Mouse (Mus musculus) gastrocnemius, postnatal 10 days (tissue): ENCODE data around the gene Pdcd7. TPM values are rescaled to one million over a fixed set of nuclear protein-coding genes. Genes with fewer than 3 reads are reported as not detected.

Source experiments
- DNase-seq: peaks from one replicate; pipeline ENCODE4 v3.0.0; 2021; ENCODE audit warnings: mixed read lengths
- total RNA-seq, 2 experiments: library from RNA; stranded (reverse); gene quantifications; 2 replicates each; pipeline ENCODE4 v1.2.3; 2021

The Pdcd7 gene
- total RNA-seq, 2 experiments from 2014 or later: 11.2 to 13.9 TPM

DNA sequence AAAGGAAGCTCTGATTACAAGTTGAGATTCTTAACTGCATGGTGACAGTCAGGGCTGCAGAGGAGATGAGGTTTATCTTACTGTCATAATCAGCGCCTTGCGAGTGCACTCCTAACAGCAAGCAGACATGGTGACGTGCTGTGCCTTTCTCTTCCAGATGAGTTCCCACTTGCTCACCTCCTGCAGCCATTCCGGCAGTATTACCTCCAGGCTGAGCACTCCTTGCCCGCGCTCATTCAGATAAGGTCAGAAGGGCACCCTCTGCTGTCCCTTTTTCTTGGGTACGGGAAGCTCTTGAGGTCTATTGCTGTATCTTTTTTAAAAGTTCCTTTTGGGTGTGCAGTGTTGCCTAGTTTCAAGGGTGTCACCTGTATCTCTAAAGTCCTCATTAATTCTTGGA lies 10.7 kb downstream of the Pdcd7 start:
- DNase-seq: no peak

GRCm38 (mm10) chr9:65356971-65357370 lies 11.1 kb downstream of the Pdcd7 start:
- DNase-seq: no peak

DNA sequence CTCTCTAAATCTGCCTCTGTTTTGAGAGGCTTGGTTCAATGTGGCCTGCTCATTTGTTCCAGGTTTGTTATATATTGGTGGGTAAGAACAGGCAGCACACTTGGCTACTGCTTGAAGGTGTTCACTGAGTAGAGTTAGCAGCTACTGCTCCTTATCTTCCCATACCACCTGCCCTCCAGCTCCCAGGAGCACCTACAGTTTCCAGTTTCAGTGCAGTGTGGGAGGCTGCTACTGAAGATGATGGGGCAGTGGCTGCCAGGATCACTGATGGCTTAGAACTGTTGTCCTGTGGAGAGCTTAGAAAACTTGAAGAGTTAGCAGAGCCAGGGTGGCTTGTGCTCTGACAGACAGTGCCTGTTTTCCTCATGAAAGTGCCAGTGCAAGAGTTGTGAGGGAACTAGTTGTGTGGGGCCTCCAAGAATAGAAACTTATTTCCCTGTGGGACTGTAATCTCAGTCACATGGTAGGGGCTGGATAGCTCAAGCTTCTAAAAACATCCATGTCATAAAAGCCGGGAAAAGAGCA lies 13.1 kb downstream of the Pdcd7 start:
- no peak for DNase-seq

DNA sequence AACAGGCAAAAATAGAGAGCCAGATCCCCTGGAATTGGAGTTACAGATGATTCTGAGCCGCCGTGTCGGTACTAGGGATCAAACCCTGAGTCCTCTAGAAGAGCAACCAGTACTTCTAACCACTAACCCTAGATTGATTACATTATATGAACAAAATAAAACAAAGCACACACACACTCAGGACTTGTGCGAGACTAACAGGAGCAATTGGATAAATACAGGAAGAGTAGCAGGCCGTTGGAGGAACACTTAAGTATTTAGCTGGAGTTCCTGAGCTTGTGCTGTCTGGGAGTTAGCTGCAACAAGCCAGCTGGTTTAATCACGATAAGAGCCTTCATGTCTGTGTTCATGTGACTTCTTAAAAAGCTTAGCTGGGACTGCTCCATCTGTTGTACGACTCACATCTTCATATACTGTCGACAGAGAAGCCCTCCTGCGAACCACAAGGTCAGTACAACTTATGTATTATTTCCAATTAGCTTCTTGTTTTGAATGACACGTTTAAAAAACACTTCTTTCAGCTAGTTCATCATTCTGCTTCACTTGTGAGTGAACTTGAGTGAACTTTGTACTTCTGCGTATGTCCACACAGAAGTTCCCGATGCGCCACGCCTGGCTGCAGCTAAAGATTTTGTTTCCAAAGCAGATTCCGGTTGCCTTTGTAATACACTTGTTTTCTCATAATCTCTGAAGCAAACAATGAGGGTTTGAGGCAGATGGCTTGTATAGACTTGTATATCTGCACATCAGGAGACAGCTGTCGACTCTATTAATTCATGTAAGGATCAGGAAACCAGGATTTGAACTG lies 14.9 kb downstream of the Pdcd7 start, which contains the start of gene Ubap1l:
TSS of gene Ubap1l (plus strand) at position 401 of the 808 bp plus-strand sequence.
- DNase-seq: no peak

DNA sequence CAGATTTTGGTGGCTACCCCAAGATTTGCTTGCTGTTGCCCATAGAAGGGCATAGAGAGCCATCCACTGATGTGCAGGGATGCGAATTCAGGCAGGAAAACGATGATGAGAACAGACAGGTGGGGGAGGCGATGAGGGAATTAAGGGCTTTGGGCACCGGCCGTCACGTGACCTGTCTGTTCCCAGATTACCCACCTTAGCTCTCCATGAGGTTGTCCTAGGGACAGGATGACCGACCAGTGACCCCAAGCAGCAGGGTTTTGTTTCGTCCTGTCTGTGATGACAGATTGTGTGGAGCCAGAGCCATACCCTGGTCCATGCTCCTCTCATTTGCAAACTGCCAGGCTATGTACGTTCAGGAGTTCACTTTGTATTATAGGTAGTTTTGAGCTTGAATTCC lies 17.8 kb downstream of the Pdcd7 start:
- DNase-seq: no peak

DNA sequence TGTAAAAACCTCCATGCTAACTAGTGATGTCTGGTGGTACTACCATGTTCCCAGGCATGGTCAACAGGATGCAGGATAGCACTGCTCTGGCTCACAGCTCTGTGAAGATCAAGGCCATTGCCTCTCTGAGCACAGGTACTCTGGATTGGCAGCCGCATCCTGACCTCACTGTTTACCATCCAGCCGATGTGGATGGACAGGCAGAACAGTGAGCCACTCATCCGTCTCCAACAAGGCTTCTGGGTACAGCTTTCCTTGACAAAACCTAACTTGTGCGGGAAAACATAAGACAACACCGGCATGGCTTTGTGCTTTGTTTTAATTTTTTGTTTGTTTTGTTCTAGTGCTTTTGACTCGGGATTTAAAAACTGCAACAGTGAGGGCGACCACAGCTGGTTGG lies 19.8 kb downstream of the Pdcd7 start:
- DNase-seq: no peak

DNA sequence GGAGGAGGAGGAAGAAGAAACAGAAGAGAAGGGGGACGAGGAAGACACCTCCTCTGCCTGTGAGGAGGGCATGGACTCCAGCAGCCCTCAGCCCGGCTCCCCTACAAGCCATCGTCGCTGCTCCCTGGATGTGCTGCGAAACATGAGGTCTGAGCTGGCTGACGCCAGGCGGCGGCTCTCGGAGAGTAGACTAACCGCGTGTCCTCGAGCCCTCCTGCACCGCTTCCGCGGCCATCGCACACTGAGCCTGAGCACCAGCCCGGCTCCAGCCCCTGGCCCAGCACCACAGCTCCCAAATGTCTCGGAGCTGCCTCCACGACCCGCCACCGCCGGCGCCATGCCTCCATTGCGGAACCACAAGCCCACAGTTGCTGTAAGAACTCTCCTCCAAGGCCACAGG lies 25.9 kb downstream of the Pdcd7 start:
- DNase-seq: no peak

DNA sequence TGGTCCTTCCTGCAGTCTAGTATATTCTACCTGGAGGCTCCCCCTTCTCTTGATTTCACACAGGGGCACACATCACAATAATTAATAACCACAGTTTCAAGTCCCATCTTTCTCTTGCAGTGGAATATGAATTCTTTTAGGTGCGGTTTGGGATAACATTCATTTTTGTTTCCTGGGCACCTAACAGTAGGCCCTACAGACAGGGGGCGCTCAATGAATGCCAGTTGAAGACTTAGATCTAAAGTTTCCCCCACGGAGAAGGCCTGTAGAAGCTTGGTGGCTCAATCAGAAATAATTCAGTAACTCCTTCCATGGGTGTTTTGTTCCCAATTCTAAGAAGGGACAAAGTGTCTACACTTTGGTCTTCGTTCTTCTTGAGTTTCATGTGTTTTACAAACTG lies 26.5 kb downstream of the Pdcd7 start:
- peak; percentile 55 for DNase-seq

DNA sequence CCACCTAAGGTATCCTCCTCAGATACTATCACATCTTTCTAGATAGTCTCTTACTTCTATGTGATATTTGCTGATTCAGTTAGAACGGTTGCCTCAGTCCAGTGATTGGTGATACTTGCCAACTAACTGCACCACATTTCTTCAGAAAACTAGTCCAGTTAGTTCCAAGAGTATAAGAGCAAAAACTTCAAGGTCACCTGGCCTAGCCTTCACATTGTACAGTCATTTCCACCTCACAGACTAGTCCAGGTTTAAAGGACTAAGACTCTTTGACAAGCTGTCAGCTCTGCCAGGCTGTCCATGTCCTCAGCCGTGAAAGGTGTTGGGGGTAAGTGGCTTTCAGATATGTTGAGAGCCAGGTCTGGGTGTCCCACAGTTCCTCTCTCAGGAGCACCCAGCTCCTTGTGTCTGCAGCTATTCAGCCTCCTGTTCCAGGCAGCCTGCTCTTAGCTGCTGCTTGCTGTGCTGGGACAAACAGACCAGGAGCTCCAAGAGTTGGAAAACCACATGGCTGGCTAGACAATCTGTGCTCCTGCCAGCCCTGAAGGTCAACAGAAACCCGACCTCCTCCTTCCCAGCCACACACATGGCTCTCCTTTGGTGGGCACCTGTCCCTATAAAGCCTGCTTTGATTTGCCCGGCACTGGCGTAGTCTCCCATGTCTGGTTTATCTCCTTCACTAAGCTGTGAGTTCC lies 28.7 kb downstream of the Pdcd7 start:
- DNase-seq: no peak

GRCm38 (mm10) chr9:65375163-65375934 lies 29.4 kb downstream of the Pdcd7 start:
- DNase-seq: no peak

DNA sequence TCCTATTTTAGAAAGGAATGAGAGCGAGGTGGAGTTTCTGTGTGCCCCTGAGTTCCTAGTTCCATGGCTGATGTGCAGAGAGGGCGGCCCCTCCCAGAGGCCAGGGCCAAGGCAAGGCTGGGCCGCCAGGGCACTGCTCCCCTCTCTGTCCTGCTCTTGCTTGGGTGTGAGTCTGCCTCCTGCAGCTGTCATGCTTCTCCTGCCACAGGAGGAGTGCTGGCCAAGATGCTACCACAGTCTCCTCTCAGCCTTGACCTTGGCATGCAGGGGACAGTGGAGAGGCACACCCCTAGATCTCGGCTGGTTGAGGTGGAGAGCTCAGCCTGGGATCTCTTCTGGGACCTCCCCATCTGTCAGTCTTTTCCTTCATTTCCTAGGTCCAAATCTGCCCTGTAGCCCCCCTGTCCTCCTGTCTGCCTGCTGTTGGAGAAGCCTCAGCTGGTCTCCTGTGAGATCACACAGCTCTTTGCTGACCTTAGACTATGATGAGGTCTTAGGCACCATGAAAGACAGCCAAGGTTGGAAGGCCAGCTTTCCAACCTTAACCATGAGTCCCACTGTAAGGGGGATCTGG lies 35.2 kb downstream of the Pdcd7 start:
- no peak for DNase-seq

DNA sequence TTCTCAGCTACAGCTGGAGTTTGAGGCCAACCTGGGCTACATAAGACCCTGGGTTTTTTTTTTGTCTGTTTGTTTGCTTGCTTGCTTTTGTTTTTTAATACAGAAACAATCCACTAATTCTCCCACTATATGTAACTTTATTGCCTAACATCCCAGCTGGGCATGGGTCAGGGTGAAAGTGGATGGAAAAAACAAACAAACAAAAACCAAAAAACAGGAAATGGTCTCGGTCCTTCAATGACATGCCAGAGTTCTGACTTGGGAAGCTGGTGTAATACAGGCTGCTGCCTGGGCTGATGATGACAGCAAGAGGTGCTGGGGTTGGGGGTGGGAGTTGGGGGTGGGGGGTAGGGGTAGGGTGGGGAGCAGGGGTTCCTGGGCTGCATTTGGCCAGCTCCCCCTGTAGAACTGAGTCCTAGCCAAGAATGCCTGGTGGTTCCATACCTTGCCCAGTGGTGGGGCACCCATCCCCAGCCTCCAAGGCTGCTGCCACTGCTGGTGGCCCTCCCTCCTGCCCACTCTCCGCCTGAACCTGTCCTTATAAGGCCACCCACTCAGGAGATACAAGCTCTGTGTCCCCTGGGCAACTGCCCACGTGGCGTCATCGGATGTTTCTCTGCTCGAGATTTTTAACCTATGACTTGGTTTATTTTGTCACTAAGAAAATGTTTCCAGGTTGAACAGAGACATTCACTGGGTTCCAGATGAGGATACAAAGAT lies 36.3 kb downstream of the Pdcd7 start:
- DNase-seq: no peak

GRCm38 (mm10) chr9:65382751-65383097 lies 36.8 kb downstream of the Pdcd7 start:
- no peak for DNase-seq

DNA sequence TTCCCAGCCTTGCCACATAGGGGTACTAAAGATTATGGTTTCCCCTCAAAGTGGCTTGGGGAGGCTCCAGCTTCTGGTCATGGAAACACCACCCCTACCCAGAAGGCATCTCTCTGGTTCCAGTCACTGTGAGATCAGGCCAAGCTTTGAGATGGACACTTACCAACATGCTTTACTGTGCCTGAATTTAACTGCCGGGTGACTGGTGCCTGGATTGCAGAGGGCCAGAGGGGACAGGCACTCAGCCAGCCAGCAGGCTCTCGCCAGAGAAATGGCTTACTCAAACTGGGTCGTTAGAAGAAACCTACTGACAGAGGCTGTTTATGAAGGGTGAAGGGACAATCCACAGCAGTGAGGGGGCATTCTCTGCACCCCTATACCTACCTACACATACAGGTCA lies 38.4 kb downstream of the Pdcd7 start:
- peak; percentile 70 for DNase-seq

- no peak for DNase-seq
Measured at GRCm38 (mm10) chr9:65386373-65387140, 40.7 kb downstream of the Pdcd7 start.

DNA sequence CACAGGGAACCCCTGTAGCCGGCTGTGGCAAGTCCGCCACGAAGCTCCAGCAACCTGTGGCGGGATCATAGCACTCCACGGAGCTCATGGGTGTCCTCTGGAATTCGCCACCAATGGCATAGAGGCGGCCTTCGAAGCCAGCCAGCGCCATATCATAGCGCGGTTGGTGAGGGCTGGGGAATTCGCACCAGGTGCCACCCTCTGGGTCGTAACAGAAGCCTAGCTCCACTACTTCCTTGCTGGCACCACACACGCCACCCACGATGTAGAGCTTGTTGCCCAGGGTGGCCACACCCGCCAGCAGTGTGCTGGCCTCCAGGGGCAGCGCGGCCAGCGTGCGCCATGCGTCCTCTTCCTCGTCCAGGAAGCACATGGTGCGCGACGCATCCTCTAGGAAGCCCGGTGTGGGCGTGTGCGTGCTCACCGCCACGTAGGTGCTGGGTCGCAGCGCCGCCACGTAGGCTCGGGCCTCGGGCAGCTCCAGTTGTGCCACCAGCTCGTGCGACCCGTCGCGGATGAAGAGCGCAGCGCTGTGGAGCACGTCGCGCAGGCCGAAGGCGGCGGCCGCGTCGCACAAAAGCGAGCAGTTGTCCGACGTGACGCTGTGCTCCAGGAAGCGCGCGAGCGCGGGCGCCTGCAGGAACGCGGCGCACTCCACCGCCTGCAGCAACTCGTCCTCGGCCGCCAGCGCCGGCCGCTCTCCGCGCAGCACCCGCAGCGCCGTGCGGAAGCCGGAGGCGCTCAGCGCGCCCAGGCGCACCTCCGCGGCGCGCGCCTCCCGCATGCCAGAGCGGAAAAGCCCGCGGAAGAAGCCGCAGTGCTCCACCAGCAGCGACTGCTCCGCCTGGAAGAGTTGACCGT lies 45.1 kb downstream of the Pdcd7 start:
- peak; percentile 38 for DNase-seq

- DNase-seq: no peak
Measured at GRCm38 (mm10) chr9:65391613-65391964, 45.7 kb downstream of the Pdcd7 start, which contains the start of gene Kbtbd13. TSS of gene Kbtbd13 (minus strand) at chr9:65391652.

GRCm38 (mm10) chr9:65392638-65393364 lies 46.9 kb downstream of the Pdcd7 start:
- peak; percentile 79 for DNase-seq

- no peak for DNase-seq
Measured at GRCm38 (mm10) chr9:65393606-65394005, 47.7 kb downstream of the Pdcd7 start.
